Mouse (Mus musculus): Measurements from ENCODE around the gene Hivep3.

Hivep3 gene

DNA sequence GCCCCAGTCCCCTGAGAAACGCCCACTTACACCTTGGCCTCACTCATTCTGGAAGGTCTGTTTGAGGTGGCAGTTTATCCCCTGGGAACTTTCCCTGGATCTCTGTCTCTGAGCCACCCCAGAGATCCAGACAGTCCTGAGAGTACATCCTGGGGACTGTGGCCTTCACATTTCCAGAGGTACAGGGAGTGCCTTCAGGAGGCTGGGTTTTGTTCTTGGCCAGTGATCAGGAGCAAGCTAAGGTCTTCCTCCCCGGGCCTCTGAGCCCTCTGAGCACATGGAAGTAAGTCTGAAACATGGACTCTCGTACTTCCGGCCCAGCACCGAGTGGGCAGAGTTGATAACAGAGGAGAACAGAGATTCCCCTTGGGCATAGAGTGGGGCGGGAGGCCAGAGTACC is 391.1 kb downstream of the Hivep3 start:
- no peak for DNase-seq

DNA sequence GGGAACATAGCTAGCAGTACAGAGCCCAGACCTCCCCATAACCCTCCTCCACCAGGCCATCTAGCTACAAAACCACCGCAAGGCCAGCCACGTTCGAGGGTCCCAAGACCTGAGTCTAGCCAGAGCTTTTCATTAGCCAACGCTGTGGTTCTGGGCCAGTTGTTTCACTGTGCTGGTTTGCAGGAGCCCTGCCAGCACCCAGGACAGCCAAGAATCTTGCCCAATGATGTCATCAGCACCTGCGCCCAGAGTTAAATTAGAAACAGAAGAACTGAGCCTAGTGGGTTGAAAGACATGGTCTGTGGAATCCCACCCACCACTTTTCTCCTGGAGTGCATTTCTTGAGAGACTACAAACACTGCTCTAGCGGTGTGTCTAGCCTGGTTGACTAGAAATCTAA is 392.5 kb downstream of the Hivep3 start:
- no peak for DNase-seq

DNA sequence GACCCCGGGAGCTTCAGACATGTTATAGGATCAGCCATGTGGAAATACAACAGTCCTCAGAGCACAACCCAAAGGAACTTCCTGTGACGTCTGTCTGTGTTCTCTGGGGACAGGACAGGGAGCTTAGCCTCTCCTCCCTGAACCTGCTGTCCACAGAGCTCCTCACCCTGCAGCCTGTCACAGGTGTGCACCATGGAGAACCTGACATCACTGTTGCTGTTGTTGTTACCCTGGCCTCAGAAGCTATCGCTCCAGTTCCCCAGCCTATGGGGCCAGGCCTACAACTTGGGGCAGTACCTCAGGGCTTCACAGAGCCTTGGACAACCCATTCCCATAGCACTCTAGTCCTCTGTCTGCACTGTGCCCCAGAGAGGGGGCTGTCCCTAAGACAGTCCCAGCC is 393.7 kb downstream of the Hivep3 start:
- no peak for DNase-seq

DNA sequence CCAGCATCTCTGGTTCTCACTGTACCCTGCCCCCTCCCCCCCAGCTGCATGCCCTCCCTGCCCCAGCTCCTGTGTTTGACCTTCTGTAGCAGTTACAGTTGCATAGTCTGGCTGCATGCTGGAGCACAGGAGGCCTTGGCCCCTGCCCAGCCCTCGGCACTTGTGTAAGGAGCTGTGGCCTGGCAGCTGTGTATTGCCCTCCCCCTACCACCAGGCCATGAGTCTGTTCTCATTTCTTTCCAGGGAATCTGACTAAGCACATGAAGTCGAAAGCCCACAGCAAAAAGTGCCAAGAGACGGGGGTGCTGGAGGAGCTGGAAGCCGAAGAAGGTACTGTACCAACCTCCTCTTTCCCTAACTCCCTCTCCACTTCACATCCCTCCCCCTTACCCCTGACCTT is 394.4 kb downstream of the Hivep3 start:
- no peak for DNase-seq

DNA sequence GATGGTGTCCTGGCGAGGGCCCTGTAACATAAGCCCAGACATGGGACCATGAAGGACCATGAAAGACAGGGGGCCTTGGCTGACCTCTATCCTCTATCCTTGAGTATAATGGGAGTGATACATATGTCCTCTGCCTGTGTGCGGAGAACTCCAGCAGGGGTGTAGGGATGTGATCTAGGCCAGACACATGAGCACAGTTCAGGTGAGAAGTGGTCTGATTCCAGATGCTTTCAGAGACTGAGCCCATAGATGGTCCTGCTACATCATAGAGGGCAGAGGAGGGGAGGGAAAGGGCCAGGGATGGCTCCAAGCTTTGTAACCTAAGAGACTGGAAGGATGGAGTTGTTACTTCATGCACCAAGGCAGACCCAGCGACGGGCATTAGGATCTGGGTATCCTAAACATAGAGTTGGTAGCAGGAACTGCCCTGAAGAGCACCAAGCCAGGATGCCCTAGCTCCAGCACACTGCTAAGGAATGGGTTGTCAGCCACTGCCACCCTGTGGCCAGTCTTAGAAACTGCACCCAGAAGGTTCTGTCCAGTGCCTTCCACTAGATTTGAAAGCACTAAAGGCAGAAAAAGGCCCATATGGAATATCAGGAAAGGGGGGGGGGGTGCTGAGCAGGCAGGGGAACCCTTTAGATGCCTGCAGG is 395.8 kb downstream of the Hivep3 start:
- DNase-seq, result peak; percentile 49

DNA sequence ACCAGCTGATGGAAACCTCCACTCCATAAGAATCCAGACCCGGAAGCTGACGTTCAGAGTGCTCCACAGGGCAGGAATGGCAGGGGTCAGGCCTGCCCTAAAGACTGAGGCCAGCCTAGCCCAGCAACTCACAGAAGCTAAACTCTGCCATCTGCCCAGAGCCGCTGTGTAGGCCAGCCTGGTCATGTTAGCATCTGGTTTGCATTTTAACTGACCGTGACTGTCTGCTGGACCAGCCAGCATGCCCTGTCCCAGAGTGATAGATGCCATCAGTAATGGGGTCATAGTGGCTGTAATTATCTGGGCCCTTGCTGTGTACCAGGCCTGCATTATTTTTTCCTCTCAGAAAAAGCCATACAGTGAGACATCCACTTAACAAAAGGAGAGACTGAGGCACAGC is 397.3 kb downstream of the Hivep3 start:
- no peak for DNase-seq

DNA sequence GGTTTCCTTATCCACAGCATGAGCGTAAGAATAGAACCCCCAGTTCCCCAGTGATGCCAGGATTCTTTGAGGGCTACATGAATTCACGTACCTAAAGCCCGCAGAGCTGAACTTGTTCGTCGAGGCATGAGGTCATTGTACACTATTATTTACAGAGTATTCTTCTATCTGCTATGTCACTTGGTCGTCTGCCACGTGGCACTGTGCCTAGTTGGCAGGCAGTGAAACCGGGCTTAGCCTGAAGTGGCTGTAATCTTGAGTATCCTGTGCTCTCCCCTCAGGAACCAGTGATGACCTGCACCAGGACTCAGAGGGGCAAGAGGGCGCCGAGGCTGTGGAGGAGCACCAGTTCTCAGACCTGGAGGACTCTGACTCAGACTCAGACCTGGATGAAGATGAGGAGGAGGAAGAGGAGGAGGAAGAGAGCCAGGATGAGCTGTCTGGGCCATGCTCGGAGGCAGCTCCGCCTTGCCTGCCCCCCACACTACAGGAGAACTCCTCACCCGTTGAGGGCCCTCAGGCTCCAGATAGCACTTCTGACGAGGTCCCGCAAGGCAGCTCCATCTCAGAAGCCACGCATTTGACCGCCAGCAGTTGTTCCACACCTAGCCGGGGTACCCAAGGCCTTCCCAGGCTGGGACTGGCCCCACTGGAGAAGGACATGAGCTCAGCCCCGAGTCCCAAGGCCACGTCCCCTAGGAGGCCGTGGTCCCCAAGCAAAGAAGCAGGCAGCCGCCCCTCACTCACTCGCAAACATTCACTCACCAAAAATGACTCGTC is 398.0 kb downstream of the Hivep3 start:
- peak; percentile 57 for DNase-seq

DNA sequence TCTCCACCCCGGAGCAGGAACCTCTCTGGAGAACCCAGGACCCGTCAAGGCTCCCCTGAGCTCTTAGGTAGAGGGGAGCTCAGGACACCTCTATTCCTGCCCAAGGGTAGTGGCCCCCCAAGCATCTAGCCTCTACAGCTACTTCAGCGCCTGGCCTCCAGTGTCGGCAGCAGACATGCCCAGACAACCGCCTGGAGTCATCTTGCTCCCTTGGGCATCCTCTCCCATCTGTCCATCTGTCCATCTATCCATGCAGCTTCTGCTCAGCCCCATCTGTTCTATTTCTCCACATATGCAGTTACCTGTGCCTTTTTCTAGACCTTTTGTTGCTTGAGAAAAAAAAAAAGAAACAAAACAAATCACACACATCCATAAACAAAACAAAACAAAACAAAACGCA is 400.6 kb downstream of the Hivep3 start:
- DNase-seq, result no peak

DNA sequence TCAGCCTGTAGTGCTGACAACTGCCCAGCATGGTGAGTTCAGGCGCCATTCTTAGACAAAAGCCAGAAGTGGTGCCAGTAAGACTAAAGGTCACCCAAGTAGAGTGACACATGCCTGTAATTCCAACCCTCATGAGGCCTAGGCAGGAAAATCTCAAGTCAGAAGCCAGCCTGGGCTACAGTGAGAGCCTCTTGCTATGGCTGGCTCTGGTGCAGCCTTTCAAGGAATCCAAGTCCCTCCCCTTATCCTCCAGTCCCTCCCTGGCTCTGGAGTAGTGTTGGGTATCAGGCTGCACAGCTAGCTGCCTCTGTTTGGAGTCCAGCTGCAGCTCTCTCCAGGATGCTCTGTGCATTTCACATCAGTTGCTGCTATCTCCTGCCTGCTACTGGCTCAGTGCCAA is 408.2 kb downstream of the Hivep3 start:
- no peak for DNase-seq

DNA sequence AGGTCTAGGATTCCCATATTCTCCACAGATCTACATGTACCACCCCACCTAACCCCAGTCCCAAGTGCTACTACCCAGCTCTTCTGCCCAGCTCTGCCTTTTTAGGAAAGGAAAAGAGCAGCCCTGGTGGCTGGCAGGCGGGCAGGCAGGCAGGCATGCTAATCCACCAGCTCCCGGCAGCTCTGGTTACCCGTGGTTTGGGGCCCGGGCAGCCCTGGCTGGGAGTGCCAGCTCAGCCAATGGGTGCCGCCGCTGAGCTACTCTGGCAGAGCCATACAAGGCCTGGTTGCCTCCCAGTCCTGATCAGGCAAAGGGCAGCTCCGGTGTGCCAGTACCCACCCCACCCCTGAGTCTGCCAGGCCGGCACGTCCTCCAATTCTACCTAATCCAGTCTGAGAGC is 409.3 kb downstream of the Hivep3 start:
- DNase-seq, result no peak

DNA sequence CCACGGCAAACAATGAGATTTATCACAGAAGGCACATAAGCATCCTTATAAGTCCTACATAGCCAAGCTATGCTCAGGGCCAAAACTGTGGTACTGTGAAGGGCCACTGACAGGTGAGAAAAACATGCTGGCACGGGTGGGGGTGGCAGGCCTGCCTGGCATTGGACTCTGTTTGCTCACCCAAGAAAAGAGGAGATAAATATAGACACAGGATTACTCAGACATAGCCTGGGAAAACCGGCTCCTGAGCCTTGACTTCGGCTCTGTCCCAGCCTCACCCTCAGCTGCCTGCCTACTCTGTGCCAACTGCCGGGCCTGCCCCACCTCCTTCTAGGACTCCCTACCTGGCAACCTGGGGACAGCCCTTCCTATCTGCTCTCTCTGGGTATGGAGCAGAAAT is 410.8 kb downstream of the Hivep3 start:
- peak; percentile 70 for DNase-seq

DNA sequence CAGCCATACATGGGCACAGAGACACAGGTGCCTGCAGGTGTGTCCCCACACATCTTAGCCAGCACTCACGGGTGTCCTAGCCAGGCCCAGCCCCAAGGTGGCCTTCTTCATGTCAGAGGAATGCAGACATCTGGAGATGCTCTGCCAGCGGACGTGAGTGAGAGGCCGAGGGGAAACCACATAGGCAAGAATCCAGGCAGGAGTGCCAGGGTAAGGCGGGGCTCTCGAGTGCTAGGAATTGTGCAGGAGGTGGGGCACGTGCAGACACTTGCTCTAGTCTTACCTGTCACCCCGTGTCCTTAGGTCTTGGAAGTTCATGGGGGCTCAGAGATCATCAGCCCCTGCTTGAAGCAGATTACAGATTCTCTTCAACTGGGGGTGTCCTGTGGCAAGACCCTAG is 412.3 kb downstream of the Hivep3 start:
- DNase-seq, result no peak

DNA sequence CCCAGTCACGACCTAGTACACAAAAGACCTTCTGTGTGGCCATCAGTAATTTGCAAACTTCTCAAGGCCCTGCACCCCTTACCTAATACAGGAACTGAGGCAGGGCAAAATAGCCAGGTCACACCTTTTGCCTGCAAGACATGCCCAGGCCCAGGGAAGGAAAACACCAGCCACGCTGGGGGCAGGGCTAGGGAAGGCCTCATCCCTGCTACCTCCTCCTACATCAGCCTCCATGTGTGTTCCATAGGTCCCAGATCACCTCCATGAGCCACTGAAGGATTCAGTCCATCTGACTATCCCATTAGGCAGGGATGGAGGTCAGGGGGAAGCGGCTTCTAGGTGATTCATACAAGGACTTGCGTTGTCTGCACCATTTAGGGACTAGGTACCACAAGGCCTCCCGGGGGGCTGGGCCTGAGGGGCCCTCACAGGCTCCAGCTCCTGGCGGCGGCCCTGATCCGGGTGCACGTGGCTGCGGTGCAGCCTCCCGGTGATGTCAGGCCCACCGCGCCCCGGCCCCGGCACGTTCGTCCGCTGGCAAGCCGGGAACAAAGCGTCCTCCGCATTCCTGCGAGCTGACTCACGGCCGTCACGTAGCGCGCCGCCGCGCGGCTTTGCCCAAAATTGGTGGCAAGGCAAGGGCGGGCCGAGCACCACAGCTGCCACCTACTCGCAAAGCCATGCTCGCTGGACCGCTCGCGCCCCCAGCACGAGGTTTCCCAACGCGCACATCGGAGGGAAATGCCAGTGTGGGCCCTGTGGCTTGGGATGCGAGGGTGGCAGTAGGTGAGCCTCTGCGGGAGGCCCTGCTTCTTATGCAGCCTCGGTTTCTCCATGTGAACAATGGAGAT is 414.9 kb downstream of the Hivep3 start:
- no peak for DNase-seq

DNA sequence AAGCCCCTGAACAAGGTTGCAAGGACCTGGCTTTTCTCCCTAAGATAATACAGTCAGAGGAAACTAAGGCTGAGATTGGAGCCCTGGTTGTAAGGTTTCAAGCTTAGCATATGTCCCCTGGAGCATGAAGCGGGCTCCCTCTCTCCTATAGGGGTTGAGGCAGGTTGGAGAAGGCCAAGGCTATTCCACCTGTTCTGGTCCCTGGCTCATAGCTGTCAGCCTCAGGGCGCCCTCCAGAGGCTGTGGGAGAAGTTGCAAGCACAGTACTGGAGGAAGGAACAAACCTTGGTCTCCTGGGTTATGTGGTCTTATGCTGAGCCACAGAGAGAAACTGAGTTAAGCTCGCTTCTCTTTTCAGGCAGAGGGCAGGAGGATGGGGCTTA is 415.5 kb downstream of the Hivep3 start:
- no peak for DNase-seq

DNA sequence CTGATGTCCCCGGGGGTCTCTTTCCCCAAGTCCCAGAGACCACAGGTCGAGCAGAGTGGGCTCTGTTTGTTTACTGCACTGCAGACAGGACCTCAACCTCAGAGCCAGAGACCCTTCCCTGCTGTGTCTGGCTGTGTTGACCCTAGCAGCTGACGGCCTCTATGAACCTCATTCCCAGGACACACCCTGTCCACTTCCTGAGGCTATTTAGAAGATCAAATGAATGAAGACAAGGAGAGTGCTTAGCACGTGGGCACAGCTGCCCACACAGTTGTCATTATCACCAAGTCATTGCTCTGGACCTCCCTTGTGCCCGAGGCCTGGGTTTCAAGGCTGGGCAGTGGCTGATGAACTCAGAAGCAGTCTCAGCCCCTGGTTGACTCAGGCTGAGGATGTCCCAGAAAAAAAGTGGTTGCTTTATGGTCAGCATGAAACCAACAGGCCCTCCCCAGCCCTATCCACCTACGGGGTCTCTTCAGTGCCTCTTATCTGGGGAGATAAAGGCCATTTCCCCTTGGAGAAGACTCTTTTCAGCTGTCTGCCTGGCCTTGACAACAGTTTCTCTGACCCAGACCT is 416.8 kb downstream of the Hivep3 start:
- DNase-seq, result no peak

DNA sequence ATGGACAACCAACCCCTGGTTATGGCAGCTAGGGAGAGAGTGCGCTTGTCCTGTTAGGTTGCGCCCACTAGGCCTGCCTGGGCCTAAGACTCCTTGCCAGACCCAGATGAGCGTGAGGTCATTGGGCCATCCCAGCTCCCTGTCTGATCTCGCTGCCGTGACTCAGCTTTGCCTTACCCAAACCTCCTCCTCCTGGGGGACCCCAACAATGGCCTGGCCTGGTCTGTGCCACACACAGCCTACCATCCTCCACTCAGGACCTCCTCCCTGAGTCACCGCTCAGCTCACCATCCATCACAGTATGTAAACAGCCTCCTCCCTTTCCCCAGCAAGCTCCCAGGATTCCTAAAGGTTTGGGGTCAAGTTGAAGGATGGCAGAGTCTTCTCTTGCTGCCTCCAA is 418.3 kb downstream of the Hivep3 start:
- DNase-seq, result no peak

DNA sequence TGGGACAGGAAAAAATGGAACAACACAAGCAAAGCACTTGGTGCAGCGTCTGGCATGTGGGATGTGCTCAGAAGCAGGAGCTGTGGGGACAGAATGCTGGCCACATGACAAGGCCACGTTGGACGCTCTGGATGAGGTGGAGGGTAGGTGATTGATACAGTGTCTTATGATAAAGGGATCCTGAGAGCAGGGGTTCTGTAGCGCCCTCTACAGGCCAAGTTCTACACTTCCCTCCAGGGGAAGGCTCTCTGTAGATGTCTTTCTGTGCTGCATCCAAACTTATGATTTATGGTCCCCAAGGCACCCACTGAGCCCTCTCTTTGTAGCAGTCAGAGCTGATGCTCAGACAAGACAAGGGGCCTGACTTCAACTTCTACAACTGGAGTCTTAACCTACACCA is 419.1 kb downstream of the Hivep3 start:
- DNase-seq, result no peak

DNA sequence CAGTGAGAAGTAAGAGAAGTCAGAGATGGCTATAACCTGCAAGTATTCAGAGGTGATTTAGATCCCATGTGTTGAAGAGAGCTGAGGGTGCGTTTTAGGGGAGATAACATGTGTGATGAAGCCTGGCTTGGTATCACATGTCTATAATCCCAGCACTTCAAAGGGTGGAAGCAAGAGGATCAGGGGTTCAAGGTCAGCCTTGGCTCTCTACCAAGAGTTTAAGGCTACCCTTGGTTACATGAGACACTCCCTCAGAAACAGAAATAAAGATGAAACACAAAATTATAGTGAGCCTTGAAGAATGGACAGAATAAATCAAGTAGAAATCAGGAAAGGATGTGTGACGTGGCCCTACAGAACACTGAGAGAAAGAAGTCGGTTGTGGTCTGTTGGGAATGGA is 420.2 kb downstream of the Hivep3 start:
- DNase-seq, result no peak

DNA sequence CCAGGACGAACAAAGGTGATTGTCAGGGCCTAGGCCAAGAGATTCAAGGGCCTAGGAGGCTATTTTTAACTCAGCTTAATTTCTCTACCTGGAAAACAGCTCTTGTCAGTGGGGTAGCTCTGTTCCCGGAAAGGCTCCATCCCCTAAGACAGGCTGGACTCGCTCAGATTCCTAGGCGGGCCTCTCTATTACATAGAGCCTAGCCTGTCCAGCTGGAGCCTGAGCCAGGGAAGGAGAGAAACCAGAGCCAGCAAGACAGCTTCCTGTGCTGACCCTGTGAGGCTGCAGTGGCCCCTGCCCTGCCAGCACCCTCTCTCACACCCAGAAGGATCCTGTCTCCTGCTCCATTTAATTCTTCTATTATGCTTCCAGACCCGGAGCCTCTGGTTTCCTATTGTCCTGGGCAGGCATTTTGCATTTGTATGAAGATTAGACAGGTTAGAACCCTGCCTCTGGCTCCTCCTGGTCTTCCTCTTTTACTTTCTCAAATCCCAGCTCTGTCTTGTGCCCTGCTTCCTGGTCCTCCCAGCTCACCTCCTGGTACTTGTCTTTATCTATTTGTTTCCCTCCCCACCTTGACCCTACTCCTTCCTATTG is 425.2 kb downstream of the Hivep3 start:
- no peak for DNase-seq

DNA sequence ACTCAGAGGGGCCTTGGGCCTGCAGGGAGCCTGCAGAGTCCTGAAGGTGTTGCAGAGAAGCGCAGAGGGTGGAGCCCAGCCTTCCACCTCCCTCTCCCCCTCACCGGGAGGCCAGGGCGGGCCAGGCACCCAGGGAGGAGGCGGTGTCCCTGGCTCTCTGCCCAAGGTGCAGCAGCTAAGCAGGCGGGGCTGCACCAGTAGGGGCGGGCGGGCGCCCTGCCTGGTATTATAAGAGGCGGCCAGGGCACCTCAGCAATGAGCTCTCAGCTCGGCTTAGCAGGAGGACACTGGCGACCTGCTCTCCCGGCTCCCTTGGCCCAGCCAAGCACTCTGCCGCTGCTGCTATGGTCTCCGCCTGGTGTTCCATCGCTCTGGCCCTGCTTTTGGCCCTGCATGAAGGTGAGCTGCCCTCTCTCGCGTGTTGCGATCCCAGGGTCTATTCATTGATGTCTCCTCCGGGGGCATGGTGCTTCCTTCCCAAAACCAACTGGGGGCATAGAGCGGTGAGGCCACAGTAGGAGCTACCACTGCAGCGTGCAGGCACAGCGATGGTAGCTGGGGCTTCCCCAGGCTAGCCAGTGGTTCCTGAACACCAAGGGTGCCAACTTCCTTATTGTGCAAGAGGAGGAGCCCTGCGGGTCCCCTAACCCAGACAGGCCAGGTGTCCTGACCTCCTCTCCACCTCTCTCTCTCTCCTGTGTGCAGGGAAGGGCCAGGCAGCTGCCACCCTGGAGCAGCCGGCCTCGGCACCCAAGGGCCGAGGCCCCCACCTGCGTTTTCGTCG is 427.8 kb downstream of the Hivep3 start, which contains the start of gene Edn2:
TSS of gene Edn2 (plus strand) at position 41 of the 784 bp plus-strand sequence.
- DNase-seq, result no peak

DNA sequence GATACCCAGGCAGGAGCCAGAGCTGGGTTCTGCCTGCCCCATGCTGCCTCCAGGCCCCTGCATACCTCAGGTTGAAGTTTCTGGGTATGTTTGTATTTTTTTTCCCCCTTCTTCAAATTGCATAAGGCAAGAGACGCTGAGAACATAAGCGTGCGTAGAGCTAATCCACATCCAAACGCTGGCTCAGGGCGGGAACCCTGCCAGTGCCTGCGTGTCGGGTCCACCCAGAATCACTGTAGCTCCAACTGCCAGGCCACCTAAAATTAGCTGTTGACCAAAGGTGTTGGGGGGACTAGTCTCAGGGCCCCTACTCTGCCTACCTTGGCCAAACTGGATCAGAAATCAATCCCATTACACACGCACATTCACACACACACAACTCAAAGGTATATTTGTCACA is 429.0 kb downstream of the Hivep3 start:
- DNase-seq, result no peak

DNA sequence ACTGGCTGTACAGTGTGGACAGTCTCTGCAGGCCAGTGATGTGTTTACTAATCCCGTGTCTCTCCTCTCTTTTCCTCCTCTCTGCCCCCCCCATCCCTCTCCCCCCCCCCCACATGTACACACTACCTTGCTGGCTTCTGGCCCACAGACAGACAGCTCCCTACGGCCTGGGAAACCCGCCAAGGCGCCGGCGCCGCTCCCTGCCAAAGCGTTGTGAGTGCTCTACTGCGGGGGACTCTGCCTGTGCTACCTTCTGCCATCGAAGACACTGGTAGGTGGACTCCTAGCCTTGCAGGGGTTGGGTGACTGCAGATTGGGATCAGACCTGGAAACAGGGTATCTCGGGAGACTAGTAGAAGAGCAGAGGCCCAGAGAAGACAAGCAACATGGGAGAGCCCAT is 429.7 kb downstream of the Hivep3 start:
- DNase-seq, result peak; percentile 85

All from cerebellum, adult 11 months (tissue).